Mouse (Mus musculus) kidney, postnatal 25 days (tissue): Measurements from ENCODE around the gene Prkacb.

ENCODE experiments used
- DNase-seq, 2 experiments: peaks; one replicate each; pipeline ENCODE4 v3.0.0; 2021; ENCODE audit warnings: mixed read lengths in 2 of 2

Prkacb gene

DNA sequence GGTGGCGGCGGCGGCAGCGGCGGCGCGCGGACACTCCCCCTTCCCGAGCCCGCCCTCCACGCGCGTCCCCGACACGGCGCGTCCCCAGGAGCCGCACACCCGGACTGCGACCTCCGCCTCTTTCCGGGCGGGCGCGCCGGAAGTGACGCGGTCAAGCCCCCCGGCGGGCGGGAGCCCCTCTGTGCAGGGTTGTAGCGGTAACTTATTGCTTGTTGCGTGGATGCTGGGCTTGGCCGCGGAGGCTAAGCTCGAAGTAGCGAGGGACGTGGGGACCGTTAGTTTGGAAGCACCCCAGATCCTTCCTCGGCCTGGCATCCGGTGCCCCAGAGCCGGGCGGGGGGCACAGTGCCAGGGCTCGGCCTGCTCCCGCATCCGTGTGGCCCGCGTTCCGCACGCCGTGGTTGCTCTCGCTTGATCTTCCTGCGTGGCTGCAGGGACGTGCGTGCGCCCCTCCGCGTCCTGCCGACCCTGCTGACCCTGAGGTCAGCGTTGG lies at the start of gene Prkacb:
TSS of gene Prkacb (minus strand) at position 90 of the 493 bp plus-strand sequence.
- peak; percentile 87 to 96 for DNase-seq

- DNase-seq: no peak
These were observed 47.5 kb upstream of the Prkacb start for GRCm38 (mm10) chr3:146860308-146860707.

GRCm38 (mm10) chr3:146857373-146857772 lies 44.6 kb upstream of the Prkacb start:
- DNase-seq: no peak

DNA sequence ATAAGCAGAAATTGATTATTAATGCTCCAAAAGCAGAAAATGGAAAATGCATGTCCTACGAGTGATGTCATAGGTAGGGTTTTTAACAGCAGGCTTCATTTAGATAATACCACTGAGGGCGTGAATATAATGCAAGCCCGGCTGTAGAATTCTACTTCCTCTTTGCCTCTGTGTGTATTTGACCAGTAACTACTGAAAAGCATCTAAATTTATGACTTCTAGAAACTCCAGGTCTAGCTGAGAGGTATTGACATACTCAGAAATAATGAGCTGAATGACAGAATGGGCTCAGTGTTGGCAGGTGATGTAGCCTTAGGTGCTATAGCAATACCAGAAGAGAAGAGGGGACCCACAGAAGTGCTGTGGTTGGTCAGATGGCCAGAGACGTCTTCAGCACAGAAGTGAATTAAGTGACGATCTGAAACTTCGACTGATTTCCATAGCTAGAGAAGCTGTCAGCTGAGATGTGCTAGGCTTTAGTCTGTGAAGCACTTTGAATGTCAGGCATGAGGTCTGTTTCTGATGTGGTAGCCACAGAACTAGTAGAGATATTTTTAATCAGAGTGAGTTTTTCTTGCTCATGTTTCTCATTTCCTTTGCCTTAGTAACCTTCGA lies 41.8 kb upstream of the Prkacb start:
- no peak for DNase-seq

DNA sequence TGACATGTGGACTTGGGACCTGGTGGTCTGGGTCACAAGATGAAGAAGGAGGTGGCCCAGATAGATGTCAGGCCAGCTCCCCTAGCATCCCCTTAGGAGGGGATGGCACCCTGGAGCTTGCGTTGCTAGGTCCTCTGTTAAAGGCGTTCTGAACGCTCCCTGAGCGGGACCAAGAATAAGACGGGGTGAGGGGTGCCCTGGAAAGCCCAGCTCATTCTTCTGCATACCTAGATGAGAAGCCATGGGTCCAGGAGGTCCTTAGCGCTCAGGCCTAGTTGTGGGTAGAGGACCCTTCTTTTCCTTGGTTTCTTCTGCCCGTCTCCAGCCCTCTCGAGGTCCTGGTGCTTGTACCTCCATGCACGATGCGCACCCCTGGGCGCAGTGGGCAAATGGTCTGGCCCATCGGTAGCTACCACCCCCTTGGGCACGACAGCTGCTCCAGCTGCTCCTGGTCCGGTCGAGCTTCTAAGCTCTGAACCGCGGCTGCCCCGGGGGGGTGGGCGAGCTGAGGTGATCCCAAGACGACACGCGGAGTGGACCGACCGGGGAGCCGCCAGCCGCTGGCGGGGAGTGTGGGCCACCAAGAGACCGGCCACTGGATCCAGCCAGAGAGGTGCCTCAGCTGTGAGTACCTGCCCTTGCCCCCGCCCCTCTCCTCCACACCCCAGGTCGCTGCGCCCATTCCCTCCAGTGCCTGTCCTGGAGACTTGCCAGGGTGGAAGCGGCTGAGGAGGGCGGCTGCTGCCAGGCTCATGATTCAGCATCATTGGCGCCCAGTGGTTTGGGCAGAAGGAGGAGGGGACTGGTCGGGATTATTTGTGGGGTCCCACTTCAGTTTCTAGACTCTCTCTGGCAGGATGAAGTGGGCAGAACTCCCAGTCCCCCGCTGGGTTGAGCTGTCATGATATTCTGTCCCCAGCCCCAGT lies 39.4 kb upstream of the Prkacb start, which contains the start of gene Ttll7:
TSS of gene Ttll7 (plus strand) at position 402 of the 926 bp plus-strand sequence.
- peak; percentile 75 to 85 for DNase-seq

DNA sequence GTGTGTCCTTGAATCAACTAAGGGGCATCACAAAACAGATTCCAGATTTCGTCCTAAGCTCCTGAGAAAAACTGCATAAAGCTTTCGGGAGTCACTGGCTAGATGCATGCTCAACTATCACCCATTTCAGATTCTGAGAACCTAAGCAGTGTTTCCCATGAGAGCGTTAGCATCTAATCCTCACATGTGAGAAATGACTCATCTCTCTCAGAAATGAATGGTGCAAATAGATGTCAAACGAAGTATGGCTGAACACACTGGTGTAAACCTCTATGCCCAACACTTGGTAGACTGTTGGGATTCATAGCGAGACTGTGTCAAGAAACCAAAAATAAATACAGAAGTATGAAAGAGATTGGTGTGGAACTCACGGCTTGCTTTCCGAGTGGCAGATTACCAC lies 36.6 kb upstream of the Prkacb start:
- DNase-seq: no peak

- no peak for DNase-seq
These were observed 35.3 kb upstream of the Prkacb start for GRCm38 (mm10) chr3:146848112-146848511.

GRCm38 (mm10) chr3:146846237-146846636 lies 33.4 kb upstream of the Prkacb start:
- DNase-seq: peak in 1 of 2 experiments; percentile 40

DNA sequence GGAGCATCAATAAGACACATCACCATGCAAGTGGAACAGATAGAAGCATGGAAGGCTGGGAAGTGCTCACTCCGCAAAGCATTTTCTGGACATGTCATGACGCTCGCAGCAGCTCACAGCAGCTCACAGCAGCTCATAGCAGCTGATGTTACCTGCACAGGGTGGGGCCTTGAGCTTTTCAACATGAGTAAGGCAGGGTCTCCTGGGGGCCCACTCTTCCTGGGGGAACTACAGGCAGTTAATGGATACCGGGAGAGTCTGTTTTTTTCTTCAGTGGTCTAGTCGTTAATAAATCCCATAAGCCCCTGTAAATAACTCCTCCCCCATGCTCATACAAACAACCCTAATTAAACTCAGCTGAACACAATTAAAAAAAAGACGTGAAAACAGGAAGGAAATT lies 30.7 kb upstream of the Prkacb start:
- DNase-seq: no peak

DNA sequence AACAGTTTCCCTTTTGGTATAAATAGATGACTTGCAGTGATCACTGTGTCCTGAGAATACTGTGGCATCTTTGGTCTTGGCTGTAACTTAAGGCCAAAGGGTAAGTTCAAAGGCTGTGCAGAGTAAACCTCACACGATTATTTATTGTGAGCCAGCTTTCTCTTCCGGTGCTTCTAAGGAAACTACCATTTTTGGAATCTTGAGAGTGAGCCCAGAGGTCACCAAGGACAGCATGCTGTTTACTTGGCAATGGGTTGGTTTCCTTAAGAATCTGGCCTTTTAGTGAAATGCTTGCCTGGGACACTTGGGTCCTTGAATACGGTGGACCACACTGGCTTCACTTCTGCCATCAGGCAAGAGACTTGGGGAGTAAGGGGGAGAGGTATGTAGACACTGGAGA lies 30.0 kb upstream of the Prkacb start:
- DNase-seq: peak in 1 of 2 experiments; percentile 4

GRCm38 (mm10) chr3:146820718-146821117 lies 7.9 kb upstream of the Prkacb start:
- DNase-seq: no peak

- no peak for DNase-seq
These were observed 834 bp upstream of the Prkacb start for GRCm38 (mm10) chr3:146813624-146814023.

DNA sequence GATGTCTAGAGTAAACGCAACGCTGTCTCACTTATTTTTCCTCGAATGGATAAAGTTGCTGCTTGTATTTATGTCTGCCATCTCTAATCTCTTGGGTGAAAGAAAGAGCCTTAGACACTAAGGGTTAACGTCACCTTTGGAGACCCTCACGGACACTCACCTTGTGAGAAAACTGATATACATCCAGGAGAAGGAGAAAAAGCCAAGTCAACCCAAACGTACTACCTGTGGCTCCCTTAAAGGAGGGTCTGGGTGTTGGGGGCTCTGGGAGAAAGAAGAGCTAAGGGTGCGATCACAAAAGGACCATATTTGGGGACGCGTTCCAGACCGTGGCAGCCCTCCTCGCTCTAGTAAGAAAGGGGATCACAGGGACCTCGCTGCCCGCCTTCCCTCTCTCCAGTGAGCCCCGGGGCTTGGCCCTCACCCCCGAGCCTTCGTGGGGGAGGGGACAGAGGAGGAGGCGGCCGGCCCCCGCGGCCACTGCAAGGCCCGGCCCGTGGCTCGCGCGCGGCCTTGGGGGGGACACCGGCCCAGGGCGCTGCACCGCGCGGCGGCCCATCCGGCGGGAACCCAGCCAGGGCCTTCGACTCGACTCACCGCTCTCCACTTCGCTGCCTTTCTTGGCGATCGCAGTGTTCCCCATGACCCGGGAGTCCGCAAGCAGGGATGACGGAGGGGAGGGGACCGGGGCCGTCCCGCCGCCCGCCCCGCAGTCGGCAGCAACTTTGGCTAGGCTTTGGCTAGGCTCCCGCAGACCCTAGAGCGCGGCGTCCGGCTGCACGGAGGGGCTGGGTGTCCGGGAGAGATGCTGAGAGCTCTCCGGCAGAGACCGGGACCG lies 530 bp downstream of the Prkacb start:
- peak; percentile 58 to 81 for DNase-seq

- no peak for DNase-seq
These were observed 19.1 kb downstream of the Prkacb start for GRCm38 (mm10) chr3:146793554-146794257.

GRCm38 (mm10) chr3:146792144-146792748 lies 20.5 kb downstream of the Prkacb start:
- DNase-seq: no peak

DNA sequence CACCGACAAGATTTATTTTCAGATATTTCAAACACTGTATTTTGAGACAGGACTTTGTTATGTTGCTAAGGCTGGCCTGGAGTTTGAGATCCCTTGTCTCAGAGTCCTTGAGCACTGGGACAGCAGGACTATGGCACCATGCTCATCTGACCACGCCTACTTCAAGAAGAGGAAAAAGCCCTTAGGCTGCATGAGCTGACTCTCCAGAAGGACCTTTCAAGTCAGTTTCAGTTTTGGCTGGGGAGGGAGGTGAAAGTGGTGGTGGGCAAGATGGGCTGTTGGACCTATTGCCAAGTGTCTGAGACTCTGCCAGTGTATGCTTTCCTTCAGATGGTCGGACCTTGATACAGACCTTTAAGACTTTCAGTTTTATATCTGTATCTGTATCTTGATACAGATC lies 28.6 kb downstream of the Prkacb start:
- DNase-seq: no peak

DNA sequence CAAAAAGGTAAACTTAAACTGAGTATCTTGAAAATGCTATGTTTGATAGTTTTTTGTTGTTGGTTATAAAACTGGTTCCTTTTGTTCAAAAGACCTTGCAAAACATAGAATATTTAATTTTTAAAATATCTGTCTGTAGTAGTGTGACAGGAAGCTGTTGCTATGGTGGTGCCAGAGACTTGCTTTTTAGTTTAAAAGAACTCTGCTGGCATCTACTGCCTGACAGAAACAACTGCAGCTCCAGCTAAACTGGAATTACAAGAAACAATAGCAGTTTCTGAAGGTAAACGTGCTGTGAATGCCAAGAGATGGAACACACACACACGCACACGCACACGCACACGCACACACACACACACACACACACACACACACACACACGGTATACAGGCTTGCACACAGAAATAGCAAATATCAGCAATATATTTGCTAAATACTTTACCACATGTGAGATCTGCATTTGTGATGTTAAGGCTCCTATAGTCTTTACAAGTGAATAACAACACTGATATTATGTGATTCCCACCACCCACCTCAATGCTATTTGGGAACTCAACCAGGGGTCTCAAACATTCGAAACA lies 29.1 kb downstream of the Prkacb start:
- DNase-seq: no peak

DNA sequence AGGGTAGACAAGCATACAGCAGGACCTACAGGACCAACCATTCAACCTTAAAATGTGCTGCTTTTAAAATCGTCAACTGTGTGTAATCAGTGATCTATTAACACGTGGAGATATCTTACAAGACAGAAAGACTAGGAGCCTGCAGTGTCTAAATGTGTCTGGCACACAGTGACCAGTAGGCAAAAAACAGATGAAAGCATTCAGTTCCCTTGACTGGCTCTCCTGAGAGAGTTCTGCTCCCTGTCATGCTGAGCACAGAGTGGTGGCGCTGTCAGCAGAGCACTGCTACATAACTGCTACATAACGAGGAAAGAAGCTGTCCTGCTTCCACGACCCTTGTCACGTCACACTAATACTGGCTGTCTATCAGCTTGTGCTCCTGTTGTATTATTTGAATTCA lies 30.2 kb downstream of the Prkacb start:
- no peak for DNase-seq

DNA sequence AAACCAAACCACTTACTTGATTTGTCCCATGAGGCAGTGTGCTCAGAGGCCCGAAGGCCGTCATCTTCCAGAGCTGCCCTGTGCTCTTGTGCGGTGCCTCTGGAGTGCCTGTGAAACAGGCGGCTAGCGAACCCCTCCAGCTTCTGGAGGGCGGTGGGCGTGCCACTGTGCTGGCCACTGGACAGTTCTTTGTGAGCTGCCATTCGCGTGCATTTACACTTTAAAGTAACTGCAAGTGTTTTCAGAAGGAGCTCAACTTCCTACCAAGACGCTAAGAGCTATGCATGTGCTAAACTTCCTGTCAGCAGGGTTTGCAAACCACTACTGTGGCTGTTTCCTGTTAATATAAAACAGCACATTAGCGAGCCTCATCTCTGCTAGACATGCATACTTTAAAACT lies 31.7 kb downstream of the Prkacb start:
- peak in 1 of 2 experiments; percentile 25 for DNase-seq

- DNase-seq: no peak
These were observed 32.5 kb downstream of the Prkacb start for GRCm38 (mm10) chr3:146780241-146780640.

DNA sequence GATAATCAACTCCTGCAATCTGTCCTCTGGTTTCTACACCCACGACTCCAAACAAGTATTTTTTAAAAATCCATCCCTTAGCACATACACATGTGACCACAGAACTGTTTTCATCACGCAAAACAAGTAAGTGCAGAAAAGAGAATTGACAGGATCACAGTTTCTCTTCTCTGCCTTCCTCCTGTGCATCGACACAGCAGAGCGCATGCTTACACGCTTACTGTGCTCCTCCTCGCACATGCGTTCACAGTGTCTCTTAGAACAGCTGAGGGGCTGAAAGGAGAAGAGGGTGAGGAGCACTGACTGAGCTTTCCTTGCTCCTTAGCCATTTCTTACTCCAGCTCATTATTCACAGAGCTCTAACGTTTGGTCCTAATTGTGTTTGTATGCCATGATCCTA lies 33.9 kb downstream of the Prkacb start:
- DNase-seq: no peak
